Mouse (Mus musculus) liver (tissue): ENCODE results near the gene Gm44790.
A peak's percentile ranks its signal among the peaks of the same experiment; 100 is the strongest.
"Not testable (repeated sequence)": the region's sequence is repeated elsewhere in the genome, so short reads cannot be mapped to it uniquely, and the experiment has no call there.

Experiments used
- DNase-seq: peaks from one replicate; pipeline ENCODE4 v3.0.0-alpha.2; 2020; ENCODE audit warnings: mixed read lengths

Gene Gm44790

GRCm38 (mm10) chr6:86474646-86475181 is 48.3 kb downstream of the Gm44790 start:
- DNase-seq: no peak

GRCm38 (mm10) chr6:86475462-86476167 is 49.2 kb downstream of the Gm44790 start:
- no peak for DNase-seq

- no peak for DNase-seq
Measured at GRCm38 (mm10) chr6:86476931-86477330, 50.5 kb downstream of the Gm44790 start.

- no peak for DNase-seq
Measured at GRCm38 (mm10) chr6:86479311-86479710, 52.9 kb downstream of the Gm44790 start.

GRCm38 (mm10) chr6:86479816-86480188 is 53.3 kb downstream of the Gm44790 start:
- DNase-seq: no peak

GRCm38 (mm10) chr6:86480189-86480831 is 53.9 kb downstream of the Gm44790 start:
- no peak for DNase-seq

- no peak for DNase-seq
Measured at GRCm38 (mm10) chr6:86481871-86482270, 55.4 kb downstream of the Gm44790 start.

- no peak for DNase-seq
Measured at GRCm38 (mm10) chr6:86485943-86486640, 59.6 kb downstream of the Gm44790 start.

GRCm38 (mm10) chr6:86487358-86488148 is 61.1 kb downstream of the Gm44790 start:
- peak; percentile 82 for DNase-seq

GRCm38 (mm10) chr6:86488149-86488485 is 61.7 kb downstream of the Gm44790 start:
- DNase-seq: no peak

GRCm38 (mm10) chr6:86489945-86490344 is 63.5 kb downstream of the Gm44790 start:
- DNase-seq: no peak

- not testable (repeated sequence) for DNase-seq
Measured at GRCm38 (mm10) chr6:86490413-86490812, 64.0 kb downstream of the Gm44790 start.

GRCm38 (mm10) chr6:86493469-86494263 is 67.2 kb downstream of the Gm44790 start:
- no peak for DNase-seq

GRCm38 (mm10) chr6:86494767-86495166 is 68.3 kb downstream of the Gm44790 start:
- no peak for DNase-seq
